Mouse (Mus musculus): ENCODE measurements around the gene Foxn3. TPM values are rescaled to one million over a fixed set of nuclear protein-coding genes. Genes with fewer than 3 reads are reported as not detected.

The Foxn3 gene
- polyA plus RNA-seq (2015; fragmentation: Nextera tagmentation; extraction: Ambion mirVana): 41.9 and 48.4 TPM in 2 replicates

- WGBS: under 1% methylated on average over 65 of the region's 66 CpGs
- ATAC-seq: peak; percentile 64; the same call in 1 of the 2 replicates
- Histone ChIP-seq H3K27ac (ENCODE audit: low read depth, low read length) (peak within 1 kb of the TSS; percentile 76), H3K27me3 (replicated peaks; ENCODE audit: control insufficient read depth, insufficient read depth, low read length) (no peaks in the 10 kb centered on the region), H3K4me2 (replicated peaks; ENCODE audit: low read depth) (peak within 1 kb of the TSS; percentile 94), H3K4me3 (ENCODE audit: low read depth, low read length) (peak within 1 kb of the TSS; percentile 93), H3K4me1 (replicated peaks; ENCODE audit: control insufficient read depth, insufficient read depth, low read length) (no peaks in the 10 kb centered on the region; the same call in 1 of the 2 replicates), H3K9me3 (ENCODE audit: control insufficient read depth) (no peaks in the 10 kb centered on the region), H3K36me3 (ENCODE audit: control insufficient read depth, insufficient read depth) (no peaks in the 10 kb centered on the region), H3K9ac (ENCODE audit: low read depth, low read length) (peak within 1 kb of the TSS; percentile 70)
- no peak for TF ChIP-seq CTCF (IDR thresholded peaks at IDR 0.05; ENCODE audit: low read depth)
Measured at GRCm38 (mm10) chr12:99563219-99564059, at the start of gene Foxn3. Foxn3 (minus strand) TSS chr12:99563582.

- ATAC-seq: no peak
- no peak overlapping the region for H3K4me2 ChIP-seq (replicated peaks; ENCODE audit: low read depth)
- no peak for TF ChIP-seq CTCF (IDR thresholded peaks at IDR 0.05; ENCODE audit: low read depth)
- no peak overlapping the region for H3K9ac ChIP-seq (ENCODE audit: low read depth, low read length)
- no peaks in the 10 kb centered on the region for H3K9me3 ChIP-seq (ENCODE audit: control insufficient read depth)
- no peaks in the 10 kb centered on the region for H3K4me1 ChIP-seq (replicated peaks; ENCODE audit: control insufficient read depth, insufficient read depth, low read length)
- H3K36me3 ChIP-seq (ENCODE audit: control insufficient read depth, insufficient read depth): no peaks in the 10 kb centered on the region
- no peak overlapping the region for H3K4me3 ChIP-seq (ENCODE audit: low read depth, low read length)
- 50% methylated on average over 9 of the region's 9 CpGs for WGBS
- H3K27ac ChIP-seq (ENCODE audit: low read depth, low read length): no peak overlapping the region
- no peaks in the 10 kb centered on the region for H3K27me3 ChIP-seq (replicated peaks; ENCODE audit: control insufficient read depth, insufficient read depth, low read length)
Measured at GRCm38 (mm10) chr12:99612181-99612871, 48.9 kb upstream of the Foxn3 start.

- Histone ChIP-seq H3K9ac (ENCODE audit: low read depth, low read length) (no peak overlapping the region), H3K27ac (ENCODE audit: low read depth, low read length) (no peak overlapping the region), H3K4me2 (replicated peaks; ENCODE audit: low read depth) (no peak overlapping the region), H3K4me1 (replicated peaks; ENCODE audit: control insufficient read depth, insufficient read depth, low read length) (no peaks in the 10 kb centered on the region), H3K27me3 (replicated peaks; ENCODE audit: control insufficient read depth, insufficient read depth, low read length) (no peaks in the 10 kb centered on the region), H3K36me3 (ENCODE audit: control insufficient read depth, insufficient read depth) (no peaks in the 10 kb centered on the region), H3K9me3 (ENCODE audit: control insufficient read depth) (no peaks in the 10 kb centered on the region), H3K4me3 (ENCODE audit: low read depth, low read length) (no peak overlapping the region)
- WGBS: 93% methylated on average over 7 of the region's 7 CpGs
- ATAC-seq: no peak
- no peak for TF ChIP-seq CTCF (IDR thresholded peaks at IDR 0.05; ENCODE audit: low read depth)
Measured at GRCm38 (mm10) chr12:99610868-99611267, 47.5 kb upstream of the Foxn3 start.

GRCm38 (mm10) chr12:99610069-99610815 is 46.9 kb upstream of the Foxn3 start:
- Histone ChIP-seq H3K4me3 (ENCODE audit: low read depth, low read length) (no peak overlapping the region), H3K4me2 (replicated peaks; ENCODE audit: low read depth) (no peak overlapping the region), H3K4me1 (replicated peaks; ENCODE audit: control insufficient read depth, insufficient read depth, low read length) (no peaks in the 10 kb centered on the region), H3K27me3 (replicated peaks; ENCODE audit: control insufficient read depth, insufficient read depth, low read length) (no peaks in the 10 kb centered on the region), H3K36me3 (ENCODE audit: control insufficient read depth, insufficient read depth) (no peaks in the 10 kb centered on the region), H3K9me3 (ENCODE audit: control insufficient read depth) (no peaks in the 10 kb centered on the region), H3K9ac (ENCODE audit: low read depth, low read length) (no peak overlapping the region), H3K27ac (ENCODE audit: low read depth, low read length) (no peak overlapping the region)
- WGBS: 94% methylated on average over 16 of the region's 16 CpGs
- no peak for ATAC-seq
- TF ChIP-seq CTCF (IDR thresholded peaks at IDR 0.05; ENCODE audit: low read depth): no peak

- no peak for ATAC-seq
- 73% methylated on average over 5 of the region's 5 CpGs for WGBS
- H3K4me1 ChIP-seq (replicated peaks; ENCODE audit: control insufficient read depth, insufficient read depth, low read length): no peaks in the 10 kb centered on the region
- no peak overlapping the region for H3K4me2 ChIP-seq (replicated peaks; ENCODE audit: low read depth)
- no peaks in the 10 kb centered on the region for H3K27me3 ChIP-seq (replicated peaks; ENCODE audit: control insufficient read depth, insufficient read depth, low read length)
- H3K27ac ChIP-seq (ENCODE audit: low read depth, low read length): no peak overlapping the region
- H3K9me3 ChIP-seq (ENCODE audit: control insufficient read depth): no peaks in the 10 kb centered on the region
- no peak overlapping the region for H3K4me3 ChIP-seq (ENCODE audit: low read depth, low read length)
- TF ChIP-seq CTCF (IDR thresholded peaks at IDR 0.05; ENCODE audit: low read depth): no peak
- no peak overlapping the region for H3K9ac ChIP-seq (ENCODE audit: low read depth, low read length)
- H3K36me3 ChIP-seq (ENCODE audit: control insufficient read depth, insufficient read depth): no peaks in the 10 kb centered on the region
Measured at GRCm38 (mm10) chr12:99609643-99610042, 46.3 kb upstream of the Foxn3 start.

All from intestine, postnatal 0 days (tissue).